Mouse (Mus musculus): ENCODE results near the gene Gm525. TPM values are rescaled to one million over a fixed set of nuclear protein-coding genes. Genes with fewer than 3 reads are reported as not detected.
A peak's percentile ranks its signal among the peaks of the same experiment; 100 is the strongest.
"Not testable (repeated sequence)": the region's sequence is repeated elsewhere in the genome, so short reads cannot be mapped to it uniquely, and the experiment has no call there.

Gene Gm525
- total RNA-seq, 1 experiment from 2014 or later = not detected

DNA sequence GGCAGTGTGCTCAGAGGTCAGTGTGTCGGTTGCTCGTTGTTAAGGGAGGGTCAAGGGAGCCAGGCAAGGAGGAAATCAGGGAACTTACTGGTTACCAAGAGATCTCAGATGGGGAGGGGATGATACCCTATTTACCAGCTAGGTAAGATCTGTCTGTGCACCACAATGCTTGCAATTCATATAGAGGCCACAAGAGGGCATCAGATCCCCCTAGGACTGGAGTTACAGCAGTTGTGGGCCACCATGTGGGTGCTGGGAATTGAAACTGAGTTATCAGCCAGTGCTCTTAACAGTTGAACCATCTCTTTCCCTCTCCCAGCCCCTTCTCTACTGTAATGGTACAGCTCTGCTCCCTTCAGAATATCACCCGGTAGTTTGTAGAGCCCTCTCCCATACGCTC lies 15.1 kb downstream of the Gm525 start:
- ATAC-seq (replicated peaks; ENCODE audit: low read depth, poor library complexity, severe bottlenecking) = no peak

DNA sequence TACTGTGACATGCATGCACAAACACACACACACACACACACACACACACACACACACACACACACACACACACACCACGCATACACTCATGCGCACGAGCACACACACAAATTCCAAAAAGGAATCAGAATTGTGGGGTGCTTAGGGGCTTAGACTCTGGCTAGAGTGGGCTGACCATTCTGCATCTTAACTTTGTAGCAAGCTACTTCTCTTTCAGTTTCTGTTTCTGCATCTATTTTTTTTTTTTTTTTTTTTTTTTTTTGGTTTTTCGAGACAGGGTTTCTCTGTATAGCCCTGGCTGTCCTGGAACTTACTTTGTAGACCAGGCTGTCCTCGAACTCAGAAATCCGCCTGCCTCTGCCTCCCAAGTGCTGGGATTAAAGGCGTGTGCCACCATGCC lies 16.7 kb downstream of the Gm525 start:
- not testable (repeated sequence) for ATAC-seq (replicated peaks; ENCODE audit: low read depth, poor library complexity, severe bottlenecking)

DNA sequence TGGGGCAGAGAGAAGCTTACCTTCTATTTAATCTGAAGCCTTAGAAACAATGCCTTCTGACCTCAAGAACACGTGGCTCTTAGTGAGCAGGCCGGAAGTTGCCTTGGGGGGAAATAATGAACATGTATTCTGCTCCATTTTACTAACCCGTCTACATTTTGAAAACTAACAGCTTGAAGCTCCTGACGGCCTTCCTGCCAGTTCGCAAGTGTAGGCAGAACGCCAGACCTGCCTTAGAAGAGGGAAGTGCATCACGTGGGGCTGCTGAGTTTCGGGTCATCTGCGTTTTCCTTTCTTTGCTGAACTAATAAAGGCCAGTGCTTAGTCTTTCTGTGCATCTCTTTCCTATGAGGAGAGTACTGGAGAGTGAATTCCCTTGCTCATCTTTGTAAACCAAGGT lies 19.1 kb downstream of the Gm525 start:
- peak; percentile 70 for ATAC-seq (replicated peaks; ENCODE audit: low read depth, poor library complexity, severe bottlenecking)

DNA sequence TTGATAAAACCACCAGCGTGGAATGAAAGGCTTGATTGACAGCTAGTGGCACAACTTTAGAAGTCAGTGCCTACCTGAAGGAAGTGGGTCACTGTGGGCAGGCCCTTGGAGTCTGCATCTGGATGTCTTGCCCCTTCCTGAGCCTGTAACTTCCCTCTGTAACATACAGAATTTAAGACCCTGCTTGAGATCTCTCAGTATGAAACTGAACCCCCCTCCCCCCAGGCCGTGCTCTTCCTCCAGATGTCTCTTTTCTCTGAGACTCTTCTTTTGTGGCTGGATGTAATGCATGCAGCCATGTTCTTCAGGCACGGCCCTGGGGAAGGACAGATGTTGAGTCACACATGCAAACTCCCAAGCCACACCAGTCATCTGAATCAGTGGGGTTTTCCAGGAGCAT lies 21.7 kb downstream of the Gm525 start:
- ATAC-seq (replicated peaks; ENCODE audit: low read depth, poor library complexity, severe bottlenecking) = no peak

DNA sequence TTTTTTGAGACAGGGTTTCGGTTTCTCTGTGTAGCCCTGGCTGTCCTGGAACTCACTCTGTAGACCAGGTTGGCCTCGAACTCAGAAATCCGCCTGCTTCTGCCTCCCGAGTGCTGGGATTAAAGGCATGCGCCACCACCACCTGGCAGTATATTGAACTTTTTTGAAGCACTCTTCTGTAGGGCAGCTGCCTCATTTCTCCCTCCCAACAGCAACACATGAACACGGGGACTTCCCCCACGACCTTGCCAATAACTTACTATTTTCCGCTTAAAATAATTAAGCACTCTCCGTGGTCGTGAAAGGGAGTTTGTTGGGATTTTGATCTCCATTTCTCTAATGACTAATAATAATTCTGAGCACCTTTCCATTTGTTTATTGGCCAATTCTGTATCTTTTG lies 23.7 kb downstream of the Gm525 start:
- ATAC-seq (replicated peaks; ENCODE audit: low read depth, poor library complexity, severe bottlenecking) = not testable (repeated sequence)

DNA sequence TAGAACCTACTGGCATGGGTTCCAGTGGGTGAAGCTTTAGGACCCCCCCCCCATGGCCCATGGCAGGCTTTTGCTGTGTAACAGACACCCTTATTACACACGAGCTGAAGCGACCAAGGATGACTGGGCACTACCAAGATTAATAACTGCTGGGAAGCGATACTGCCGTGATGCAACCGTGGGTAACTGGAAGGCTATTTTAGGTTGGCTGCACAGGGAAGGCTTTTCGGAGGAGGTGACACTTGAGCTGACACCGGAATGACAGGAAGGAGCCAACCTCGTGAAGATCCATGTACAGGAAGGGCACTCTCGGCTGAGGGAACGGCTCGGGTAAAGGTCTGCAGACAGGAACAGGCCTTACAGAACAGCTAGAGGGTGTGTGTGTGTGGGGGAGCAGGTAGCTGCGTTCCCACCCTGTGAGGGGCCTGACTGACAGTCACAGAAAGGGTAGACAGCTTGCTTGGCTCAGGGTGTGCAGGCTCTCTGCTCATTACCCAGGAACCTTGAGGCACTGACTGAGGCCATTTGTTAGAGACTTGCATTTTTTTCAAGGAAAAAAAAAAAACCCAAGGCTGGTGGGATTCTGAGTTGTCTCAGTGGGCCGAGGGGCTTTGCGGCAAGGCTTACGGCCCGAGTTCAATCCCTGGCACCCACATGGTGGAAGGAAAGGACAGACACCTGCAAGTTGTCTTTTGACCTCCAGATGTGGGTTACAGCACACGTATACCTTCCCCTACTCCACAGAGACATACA lies 24.6 kb downstream of the Gm525 start:
- ATAC-seq (replicated peaks; ENCODE audit: low read depth, poor library complexity, severe bottlenecking) = peak; percentile 20

DNA sequence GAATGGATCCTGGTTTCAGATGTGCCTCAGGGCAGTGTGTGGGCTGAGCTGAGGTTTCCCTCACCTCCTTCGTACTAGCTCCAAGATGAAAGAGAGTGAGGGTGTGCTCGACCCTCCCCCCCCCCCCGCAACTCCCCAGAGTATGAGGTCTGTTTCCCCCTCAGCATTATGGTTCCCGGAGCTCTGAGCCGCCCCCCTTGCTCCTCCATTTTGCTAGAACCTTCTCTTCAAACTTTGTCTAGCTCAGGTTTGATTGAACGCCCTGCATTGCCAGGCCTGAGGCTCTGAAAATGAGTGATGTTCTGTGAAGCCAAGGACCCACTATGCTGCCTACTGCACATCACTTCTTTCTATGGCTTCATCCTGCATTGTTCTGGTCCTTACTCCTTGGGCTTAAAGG lies 25.3 kb downstream of the Gm525 start:
- ATAC-seq (replicated peaks; ENCODE audit: low read depth, poor library complexity, severe bottlenecking) = no peak

DNA sequence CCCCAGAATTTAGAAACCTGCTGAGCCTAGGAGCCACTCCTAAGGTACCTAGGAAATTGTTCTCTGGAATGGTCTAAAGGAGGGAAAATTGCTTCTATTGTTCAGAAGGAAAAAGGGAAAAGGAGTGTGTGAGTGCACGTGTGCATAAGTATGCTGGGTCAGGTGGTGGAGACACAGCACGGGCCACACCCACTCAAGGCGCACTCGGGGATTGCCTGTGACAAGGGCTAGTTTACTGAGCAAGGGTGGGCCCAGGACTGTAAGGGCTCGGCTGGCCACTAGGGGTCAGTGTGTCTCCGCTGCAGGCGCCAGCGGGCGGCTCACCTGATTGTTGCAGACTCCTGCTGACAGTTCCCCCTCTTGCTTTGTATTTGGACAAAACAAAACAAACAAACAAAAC lies 26.8 kb downstream of the Gm525 start:
- peak; percentile 94 for ATAC-seq (replicated peaks; ENCODE audit: low read depth, poor library complexity, severe bottlenecking)

DNA sequence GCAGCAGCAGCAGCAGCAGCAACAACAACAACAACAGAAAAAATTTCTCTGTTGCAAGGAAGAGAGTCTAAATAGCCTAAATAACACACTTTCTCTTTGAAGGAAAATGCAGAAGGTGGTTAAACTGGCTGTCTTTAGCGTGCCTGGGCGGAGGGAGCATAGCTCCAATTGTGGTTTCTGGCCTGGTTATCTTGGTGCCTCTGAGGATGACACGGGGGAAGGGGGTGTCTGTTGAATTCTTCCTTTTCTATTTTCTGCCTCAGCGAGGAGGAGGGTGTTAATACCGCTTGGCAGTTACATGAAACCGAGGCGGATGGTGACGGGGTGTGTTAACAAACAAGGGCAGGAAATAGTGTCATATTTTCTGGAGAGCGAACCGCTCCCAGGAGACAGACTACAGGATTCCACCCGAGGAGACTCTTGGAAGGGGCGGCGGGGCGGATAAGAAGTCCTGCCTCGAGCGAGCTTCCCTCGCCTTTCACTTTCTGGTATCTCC lies 27.2 kb downstream of the Gm525 start:
- ATAC-seq (replicated peaks; ENCODE audit: low read depth, poor library complexity, severe bottlenecking) = peak; percentile 80

DNA sequence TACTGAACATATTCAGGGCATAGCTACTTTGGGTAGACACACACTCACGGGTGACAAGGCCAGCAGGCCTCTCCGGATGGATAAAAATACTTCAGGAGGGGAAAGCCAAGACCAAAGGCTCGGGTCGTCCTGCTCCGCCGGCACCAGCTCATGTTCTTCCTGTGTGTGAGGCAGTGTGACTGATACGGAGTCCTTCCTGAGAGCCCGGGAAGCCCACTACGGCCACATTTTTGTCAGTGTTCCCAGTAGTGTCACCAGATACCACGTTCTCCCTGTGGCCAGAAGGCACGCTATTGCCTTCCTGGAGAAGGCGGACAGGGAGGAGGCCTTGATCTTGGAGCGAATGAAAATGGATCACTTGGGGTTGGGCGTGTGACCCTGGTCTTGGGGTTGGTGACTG lies 29.5 kb downstream of the Gm525 start:
- ATAC-seq (replicated peaks; ENCODE audit: low read depth, poor library complexity, severe bottlenecking) = no peak

DNA sequence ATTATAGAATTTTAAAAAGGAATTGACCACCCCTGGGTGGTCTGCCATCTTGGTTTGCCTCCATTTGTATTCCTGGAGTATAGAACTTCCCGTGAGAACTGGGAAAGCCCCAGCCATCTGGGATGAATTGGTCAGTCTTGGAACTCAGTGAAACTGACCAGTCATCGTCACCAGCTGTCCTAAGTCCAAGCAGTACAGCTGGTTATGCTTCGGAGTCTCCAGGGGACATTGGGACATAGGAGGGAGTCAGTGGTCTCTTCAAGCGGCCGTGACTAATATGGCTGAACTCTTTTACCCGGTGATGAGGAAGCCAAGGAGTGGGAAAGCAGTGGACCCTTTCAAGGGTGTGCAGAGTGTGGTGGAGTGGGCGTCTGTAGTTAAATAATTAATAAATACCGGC lies 31.6 kb downstream of the Gm525 start:
- no peak for ATAC-seq (replicated peaks; ENCODE audit: low read depth, poor library complexity, severe bottlenecking)

DNA sequence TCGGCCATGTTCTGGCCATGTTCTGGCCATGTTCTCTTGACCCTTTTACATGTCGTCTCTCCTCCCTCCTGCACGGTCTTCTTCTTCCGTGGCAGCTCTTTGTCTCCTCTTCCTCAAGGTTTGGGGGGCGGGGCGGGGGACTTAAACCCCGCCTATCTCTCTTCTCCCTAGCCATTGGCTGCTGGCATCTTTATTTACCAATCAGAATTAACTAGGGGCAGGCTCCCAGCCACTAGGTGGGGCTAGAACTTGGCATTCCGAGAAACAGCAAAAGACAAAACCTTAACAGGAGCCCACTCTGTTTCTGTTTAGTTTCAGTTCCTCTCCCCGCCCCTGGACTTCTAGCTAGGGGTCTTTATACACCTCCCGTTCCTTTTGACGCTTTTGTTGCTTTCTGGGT lies 32.2 kb downstream of the Gm525 start:
- peak; percentile 33; the same call in 1 of the 2 replicates for ATAC-seq (replicated peaks; ENCODE audit: low read depth, poor library complexity, severe bottlenecking)

DNA sequence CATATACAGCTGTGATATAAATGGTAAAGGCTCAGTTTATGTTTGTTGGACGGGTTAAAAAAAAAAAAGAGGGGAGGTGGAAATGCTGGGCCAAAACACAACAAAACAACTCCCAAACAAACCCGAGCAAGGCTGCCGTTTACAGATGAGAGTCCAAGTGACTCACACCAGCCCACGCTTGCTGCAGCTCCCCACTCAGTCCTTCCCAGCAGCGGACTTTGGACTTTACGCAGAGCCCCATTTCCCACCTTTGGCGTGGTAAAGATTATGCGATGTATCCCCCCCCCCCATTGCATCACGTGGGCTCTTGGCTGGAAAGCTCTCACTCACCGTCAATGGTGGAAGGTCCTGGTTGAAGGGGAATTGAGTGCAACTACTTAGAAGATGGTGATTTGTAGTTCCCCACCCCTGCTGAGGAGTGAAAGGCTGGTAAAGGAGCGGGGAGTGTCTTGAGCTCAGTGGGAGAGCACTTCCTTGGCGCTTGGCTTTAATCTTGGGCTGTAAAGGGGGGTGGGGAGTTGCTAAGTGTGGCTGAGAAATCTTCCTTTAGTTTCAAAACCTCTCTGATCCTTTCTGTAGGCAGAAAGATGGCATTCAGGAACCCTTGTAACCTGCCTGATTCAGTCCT lies 33.7 kb downstream of the Gm525 start:
- ATAC-seq (replicated peaks; ENCODE audit: low read depth, poor library complexity, severe bottlenecking) = no peak

DNA sequence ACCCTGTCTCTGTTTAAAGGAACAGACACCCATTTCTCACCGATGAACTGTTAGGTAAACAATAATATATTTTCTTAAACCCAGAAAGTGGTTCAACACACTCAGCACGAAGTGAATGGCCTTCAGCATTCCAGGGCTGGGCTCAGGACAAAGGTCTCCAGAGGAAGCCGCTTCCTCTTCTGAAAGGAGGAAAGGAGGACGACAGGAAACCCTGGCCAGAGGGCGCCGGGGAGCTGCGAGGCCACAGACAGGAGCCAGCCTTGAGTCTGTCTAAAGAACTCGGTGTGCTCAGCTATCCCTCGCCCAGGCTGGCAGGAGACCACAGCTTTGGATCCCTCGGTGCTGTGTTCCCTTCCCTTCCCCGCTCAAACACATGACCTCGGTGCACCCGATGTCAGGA lies 50.8 kb downstream of the Gm525 start:
- no peak for ATAC-seq (replicated peaks; ENCODE audit: low read depth, poor library complexity, severe bottlenecking)

DNA sequence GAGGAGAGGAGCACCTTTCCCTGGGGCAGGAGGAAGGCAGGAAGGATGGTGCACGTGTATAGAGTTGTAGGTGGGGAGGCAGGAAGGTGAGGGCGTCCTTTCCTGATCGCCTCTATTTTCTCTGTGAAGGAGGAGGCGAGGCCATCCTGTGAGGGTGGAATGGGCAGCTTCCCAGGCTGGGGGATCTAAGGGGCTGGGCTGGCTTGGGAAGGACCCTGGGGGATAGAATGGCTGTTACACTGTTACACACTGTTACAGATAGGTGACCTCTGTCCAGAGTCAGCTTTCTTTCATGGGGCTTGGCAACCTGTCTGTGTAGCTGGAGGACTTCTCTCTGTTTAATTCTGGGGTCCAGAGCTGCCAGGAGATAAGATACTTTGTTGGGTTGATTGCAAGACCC lies 57.2 kb downstream of the Gm525 start:
- no peak for ATAC-seq (replicated peaks; ENCODE audit: low read depth, poor library complexity, severe bottlenecking)

DNA sequence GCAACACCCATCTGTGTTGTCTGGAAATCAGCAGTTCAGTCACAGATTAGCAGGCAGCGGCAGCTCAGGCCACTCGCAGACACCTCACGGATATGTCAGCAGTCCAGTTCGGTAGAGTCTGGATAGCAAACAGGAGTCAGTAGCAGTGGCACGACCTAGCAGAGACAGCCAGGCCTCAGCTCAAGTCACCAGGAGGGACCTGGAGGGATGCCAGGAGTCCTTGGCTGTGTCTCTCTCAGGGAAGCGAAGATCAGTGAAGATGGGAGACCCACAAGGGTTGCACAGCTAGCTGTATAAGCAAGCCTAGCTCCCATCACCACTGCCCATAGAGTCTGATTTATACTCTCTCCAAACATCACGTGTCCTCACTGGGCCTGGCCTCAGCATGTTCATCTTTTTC lies 58.8 kb downstream of the Gm525 start:
- no peak for ATAC-seq (replicated peaks; ENCODE audit: low read depth, poor library complexity, severe bottlenecking)

DNA sequence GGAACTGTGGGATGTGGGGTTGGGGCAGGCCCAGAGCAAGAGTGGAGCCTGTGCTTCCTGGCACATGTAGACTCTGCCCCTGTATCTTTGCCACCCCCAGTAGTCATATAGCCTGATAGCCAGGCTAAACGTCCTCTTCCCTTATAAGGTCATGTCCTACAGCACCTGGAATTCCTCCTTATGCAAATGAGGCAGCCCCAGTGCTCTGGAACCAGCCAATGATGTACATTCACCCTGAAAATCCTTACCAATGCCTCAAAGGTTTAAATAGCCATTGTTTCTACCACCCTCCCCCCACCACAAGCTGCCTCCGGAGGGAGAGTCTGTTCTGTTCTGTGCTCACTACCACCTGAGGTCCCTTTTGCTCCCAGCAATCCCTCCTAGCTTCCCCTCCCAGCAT lies 60.6 kb downstream of the Gm525 start:
- ATAC-seq (replicated peaks; ENCODE audit: low read depth, poor library complexity, severe bottlenecking) = no peak

DNA sequence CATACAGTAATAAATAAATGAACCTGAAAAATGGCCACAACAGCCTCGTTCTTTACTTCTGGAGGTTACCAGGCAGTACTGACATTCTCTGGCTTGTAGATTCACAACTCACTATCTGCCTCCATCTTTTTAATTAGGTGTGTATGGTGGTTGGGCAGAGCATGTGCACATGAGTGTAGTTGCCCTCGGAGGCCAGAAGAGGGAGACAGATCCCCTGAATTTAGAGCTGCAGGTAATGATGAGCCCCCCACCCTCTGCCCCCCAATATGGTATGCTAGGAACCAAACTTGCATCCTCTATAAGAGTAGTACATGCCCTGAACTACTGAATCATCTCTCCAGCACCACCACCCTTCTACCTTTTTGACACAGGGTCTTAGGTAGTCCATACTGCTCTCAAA lies 64.3 kb downstream of the Gm525 start:
- no peak for ATAC-seq (replicated peaks; ENCODE audit: low read depth, poor library complexity, severe bottlenecking)
